Mouse (Mus musculus) heart, adult 2 months (tissue): ENCODE results near the gene Zbtb5. TPM values are rescaled to one million over a fixed set of nuclear protein-coding genes. Genes with fewer than 3 reads are reported as not detected.
A peak's percentile ranks its signal among the peaks of the same experiment; 100 is the strongest.

Experiments used
- DNase-seq, 2 experiments: peaks; one replicate each; pipeline ENCODE4 v3.0.0; 2021
- H3K27ac ChIP-seq: fragments of 200-600 bp; 2 replicates; pipeline ENCODE4 v1.8.1; 2022
- H3K27me3 ChIP-seq: fragments of 200-500 bp; 2 replicates; pipeline ENCODE4 v1.6.1; 2012; ENCODE audit warnings: mild to moderate bottlenecking, low read length, inconsistent platforms, mixed read lengths; ENCODE audit not compliant: control insufficient read depth, insufficient read depth
- H3K36me3 ChIP-seq: fragments of 200-500 bp; 2 replicates; pipeline ENCODE4 v1.6.1; 2012; ENCODE audit warnings: low read length, inconsistent platforms; ENCODE audit not compliant: control insufficient read depth, insufficient read depth
- H3K4me1 ChIP-seq: fragments of 200-500 bp; 2 replicates; pipeline ENCODE4 v1.6.1; 2011; ENCODE audit warnings: low read length; ENCODE audit not compliant: control insufficient read depth, insufficient read depth
- H3K4me3 ChIP-seq: fragments of 200-600 bp; 2 replicates; pipeline ENCODE4 v1.8.1; 2022
- H3K79me2 ChIP-seq: fragments of 200-500 bp; replicated peaks from 2 replicates; pipeline ENCODE4 v1.6.1; 2012; ENCODE audit warnings: mild to moderate bottlenecking, inconsistent platforms, low read length, moderate library complexity, mixed read lengths; ENCODE audit not compliant: control insufficient read depth, insufficient read depth
- H3K9ac ChIP-seq: fragments of 200-500 bp; 2 replicates; pipeline ENCODE4 v1.6.1; 2012; ENCODE audit warnings: low read depth, mild to moderate bottlenecking, control low read depth, inconsistent platforms, low read length, mixed read lengths
- CTCF ChIP-seq: fragments of 200-600 bp; IDR thresholded peaks from 2 replicates; pipeline ENCODE4 v1.8.1; 2022; ENCODE audit warnings: antibody characterized with exemption, mild to moderate bottlenecking, moderate library complexity
- EP300 ChIP-seq: fragments of 200-500 bp; IDR thresholded peaks from 2 replicates; pipeline ENCODE4 v1.6.1; 2011; ENCODE audit warnings: low read depth, low read length, control low read depth; ENCODE audit not compliant: insufficient read depth
- POLR2A ChIP-seq: fragments of 200-500 bp; IDR thresholded peaks from 2 replicates; pipeline ENCODE4 v1.6.1; 2011; ENCODE audit warnings: mild to moderate bottlenecking, low read depth, low read length, control low read depth; ENCODE audit not compliant: insufficient read depth
- WGBS: fragments of 180-500 bp; shearing (Covaris S2); methylation state at CpG from one replicate; pipeline ENCODE4 v1.1.7; 2018; 5-methylcytosine and 5-hydroxymethylcytosine counted together
- intact Hi-C: fragments of 180-260 bp; cut with DNase I; formaldehyde crosslinking; loops from one replicate; pipeline ENCODE4 v1.15.1; 2025
- polyA plus RNA-seq: library from polyadenylated mRNA; depleted of rRNA; stranded (reverse); fragments of >200 nt; gene quantifications from 2 replicates; pipeline ENCODE4 v1.2.3, GENCODE M21; 2012
- total RNA-seq, 2 experiments: library from RNA; stranded (reverse); gene quantifications; 2 replicates each; pipeline ENCODE4 v1.2.3; 2021

Zbtb5 gene
- total and polyA plus RNA-seq, 3 experiments, result 3.8 to 5.8 (median 5.4) TPM

GRCm38 (mm10) chr4:44973871-44974270, 38.3 kb downstream of the Zbtb5 start:
- TF ChIP-seq CTCF (no peak), POLR2A (no peak), EP300 (no peak)
- H3K79me2 ChIP-seq, result no peaks in the 10 kb centered on the region
- H3K27ac ChIP-seq, result no peak overlapping the region
- no peak overlapping the region for H3K4me3 ChIP-seq
- no peak overlapping the region; the same call in 1 of the 2 replicates for H3K9ac ChIP-seq
- peaks cover 3% of the 10 kb centered on the region; the same call in 1 of the 2 replicates for H3K4me1 ChIP-seq
- intact Hi-C loops, result loop anchor here (1.0 to 5.0 kb wide), 2 partner anchors 38 to 306 kb away; partner anchors contain the start of gene Zbtb5
- WGBS, result 33% methylated on average over 14 of the region's 14 CpGs
- DNase-seq, result no peak
- no peaks in the 10 kb centered on the region for H3K36me3 ChIP-seq
- no peaks in the 10 kb centered on the region for H3K27me3 ChIP-seq

GRCm38 (mm10) chr4:44973450-44973849, 38.8 kb downstream of the Zbtb5 start:
- no peak overlapping the region; the same call in 1 of the 2 replicates for H3K9ac ChIP-seq

GRCm38 (mm10) chr4:44970612-44971110, 41.6 kb downstream of the Zbtb5 start:
- Histone ChIP-seq H3K4me1 (peaks cover 3% of the 10 kb centered on the region; the same call in 1 of the 2 replicates), H3K36me3 (no peaks in the 10 kb centered on the region), H3K4me3 (no peak overlapping the region), H3K27ac (no peak overlapping the region), H3K9ac (no peak overlapping the region), H3K79me2 (no peaks in the 10 kb centered on the region), H3K27me3 (no peaks in the 10 kb centered on the region)
- DNase-seq, result peak; percentile 56 to 59
- 15% methylated on average over 10 of the region's 10 CpGs for WGBS
- intact Hi-C loops, result loop anchor here (5.0 kb wide), 1 partner anchor 42 kb away; the partner anchor contains the start of gene Zbtb5
- TF ChIP-seq EP300 (no peak; the same call in 1 of the 2 replicates), CTCF (peak; percentile 88)

More at GRCm38 (mm10) chr4:44973450-44973849, 38.8 kb downstream of the Zbtb5 start:
- H3K27ac ChIP-seq, result no peak overlapping the region
- no peaks in the 10 kb centered on the region for H3K27me3 ChIP-seq
- peaks cover 3% of the 10 kb centered on the region; the same call in 1 of the 2 replicates for H3K4me1 ChIP-seq
- no peaks in the 10 kb centered on the region for H3K36me3 ChIP-seq
- no peaks in the 10 kb centered on the region for H3K79me2 ChIP-seq
- TF ChIP-seq EP300 (peak; percentile 85), POLR2A (no peak), CTCF (peak; percentile 95)
- WGBS, result 10% methylated on average over 9 of the region's 9 CpGs
- intact Hi-C loops, result loop anchor here (1.0 to 5.0 kb wide), 2 partner anchors 39 to 307 kb away; partner anchors contain the start of gene Zbtb5
- H3K4me3 ChIP-seq, result no peak overlapping the region
- peak; percentile 84 to 87 for DNase-seq

- H3K27me3 ChIP-seq, result no peaks in the 10 kb centered on the region
- no peak overlapping the region for H3K27ac ChIP-seq
- WGBS, result 91% methylated on average over 7 of the region's 7 CpGs
- no peaks in the 10 kb centered on the region for H3K36me3 ChIP-seq
- no peak overlapping the region for H3K4me3 ChIP-seq
- H3K4me1 ChIP-seq, result peaks cover 3% of the 10 kb centered on the region; the same call in 1 of the 2 replicates
- intact Hi-C loops, result loop anchor here (5.0 kb wide), 1 partner anchor 42 kb away; the partner anchor contains the start of gene Zbtb5
- no peak overlapping the region for H3K9ac ChIP-seq
- peak in 1 of 2 experiments; percentile 45 for DNase-seq
- H3K79me2 ChIP-seq, result no peaks in the 10 kb centered on the region
- no peak for TF ChIP-seq POLR2A
- TF ChIP-seq EP300, result no peak
- TF ChIP-seq CTCF, result no peak
These were observed 42.2 kb downstream of the Zbtb5 start for GRCm38 (mm10) chr4:44970056-44970455.

- Histone ChIP-seq H3K79me2 (no peaks in the 10 kb centered on the region), H3K27me3 (no peaks in the 10 kb centered on the region), H3K9ac (no peak overlapping the region), H3K36me3 (no peaks in the 10 kb centered on the region), H3K4me3 (no peak overlapping the region), H3K4me1 (peaks cover 2% of the 10 kb centered on the region; the same call in 1 of the 2 replicates), H3K27ac (no peak overlapping the region)
- no peak for DNase-seq
- 82% methylated on average over 8 of the region's 8 CpGs for WGBS
- no peak for TF ChIP-seq EP300
- TF ChIP-seq CTCF, result no peak
- no peak for TF ChIP-seq POLR2A
- intact Hi-C loops, result no loop called here
These were observed 44.8 kb downstream of the Zbtb5 start for GRCm38 (mm10) chr4:44967402-44967801.

GRCm38 (mm10) chr4:44965736-44966135, 46.5 kb downstream of the Zbtb5 start:
- TF ChIP-seq EP300, result no peak
- TF ChIP-seq CTCF, result no peak
- TF ChIP-seq POLR2A, result no peak
- 86% methylated on average over 3 of the region's 3 CpGs for WGBS
- Histone ChIP-seq H3K4me1 (no peaks in the 10 kb centered on the region), H3K9ac (no peak overlapping the region), H3K36me3 (no peaks in the 10 kb centered on the region), H3K4me3 (no peak overlapping the region), H3K79me2 (no peaks in the 10 kb centered on the region), H3K27ac (no peak overlapping the region), H3K27me3 (no peaks in the 10 kb centered on the region)
- DNase-seq, result no peak
- intact Hi-C loops, result no loop called here
